Mouse (Mus musculus) ES-Bruce4 (cell line): Measurements from ENCODE around the gene Bcl2. TPM values are rescaled to one million over a fixed set of nuclear protein-coding genes. Genes with fewer than 3 reads are reported as not detected.

Experiments used
- H3K27ac ChIP-seq: 2 replicates; pipeline ENCODE4 v1.5.1; 2012; ENCODE audit warnings: low read length, inconsistent platforms; ENCODE audit not compliant: insufficient read depth
- H3K27me3 ChIP-seq: 2 replicates; pipeline ENCODE4 v1.6.1; 2012; ENCODE audit warnings: mild to moderate bottlenecking, low read length, inconsistent platforms; ENCODE audit not compliant: control insufficient read depth, poor library complexity, insufficient read depth, severe bottlenecking
- H3K36me3 ChIP-seq: 2 replicates; pipeline ENCODE4 v1.6.1; 2012; ENCODE audit warnings: inconsistent platforms, mild to moderate bottlenecking, low read length, moderate library complexity; ENCODE audit not compliant: control insufficient read depth, poor library complexity, insufficient read depth, severe bottlenecking
- H3K4me1 ChIP-seq: one replicate; pipeline ENCODE4 v1.8.1; 2011; ENCODE audit warnings: low read length; ENCODE audit not compliant: control insufficient read depth, insufficient read depth
- H3K4me3 ChIP-seq: 2 replicates; pipeline ENCODE4 v1.5.1; 2011; ENCODE audit warnings: low read depth, mild to moderate bottlenecking, low read length
- H3K9ac ChIP-seq: 2 replicates; pipeline ENCODE4 v1.6.1; 2012; ENCODE audit warnings: low read depth, mild to moderate bottlenecking, inconsistent platforms; ENCODE audit not compliant: poor library complexity, severe bottlenecking
- H3K9me3 ChIP-seq: replicated peaks from 2 replicates; pipeline ENCODE4 v1.6.1; 2012; ENCODE audit warnings: mild to moderate bottlenecking, low read length, inconsistent platforms; ENCODE audit not compliant: control insufficient read depth, poor library complexity, insufficient read depth, severe bottlenecking
- CTCF ChIP-seq: IDR thresholded peaks from one replicate; pipeline ENCODE4 v1.8.1; 2011; ENCODE audit warnings: low read depth, low read length
- EP300 ChIP-seq: IDR thresholded peaks from 2 replicates; pipeline ENCODE4 v1.6.1; 2011; ENCODE audit warnings: low read depth, low read length; ENCODE audit not compliant: insufficient read depth
- POLR2A ChIP-seq: IDR thresholded peaks from one replicate; pipeline ENCODE4 v1.8.1; 2011; ENCODE audit warnings: low read length; ENCODE audit not compliant: insufficient read depth
- polyA plus RNA-seq: library from polyadenylated mRNA; stranded (reverse); fragments of >200 nt; gene quantifications from 2 replicates; pipeline ENCODE4 v1.2.4, GENCODE M21; 2011; ENCODE audit warnings: low read depth; ENCODE audit not compliant: missing spikeins, insufficient read depth, insufficient read length

Gene Bcl2
- polyA plus RNA-seq, 1 experiment = 3.0 TPM

GRCm38 (mm10) chr1:106529570-106529969 lies 184.5 kb downstream of the Bcl2 start:
- no peaks in the 10 kb centered on the region for H3K36me3 ChIP-seq

GRCm38 (mm10) chr1:106527537-106527936 lies 186.5 kb downstream of the Bcl2 start:
- Histone ChIP-seq H3K4me3 (no peak overlapping the region), H3K27me3 (no peaks in the 10 kb centered on the region), H3K27ac (no peak overlapping the region), H3K36me3 (no peaks in the 10 kb centered on the region), H3K9me3 (no peaks in the 10 kb centered on the region), H3K4me1 (no peaks in the 10 kb centered on the region), H3K9ac (no peak overlapping the region)
- TF ChIP-seq EP300 (no peak), CTCF (no peak), POLR2A (no peak)

More at GRCm38 (mm10) chr1:106529570-106529969, 184.5 kb downstream of the Bcl2 start:
- no peak overlapping the region for H3K4me3 ChIP-seq
- H3K27me3 ChIP-seq = no peaks in the 10 kb centered on the region
- H3K27ac ChIP-seq = no peak overlapping the region
- H3K9me3 ChIP-seq = no peaks in the 10 kb centered on the region
- TF ChIP-seq EP300 (no peak), CTCF (no peak), POLR2A (no peak)
- H3K4me1 ChIP-seq = no peaks in the 10 kb centered on the region
- H3K9ac ChIP-seq = no peak overlapping the region

GRCm38 (mm10) chr1:106526751-106527150 lies 187.3 kb downstream of the Bcl2 start:
- H3K4me3 ChIP-seq = no peak overlapping the region
- no peaks in the 10 kb centered on the region for H3K36me3 ChIP-seq
- no peaks in the 10 kb centered on the region for H3K4me1 ChIP-seq
- H3K27me3 ChIP-seq = no peaks in the 10 kb centered on the region
- H3K9me3 ChIP-seq = no peaks in the 10 kb centered on the region
- TF ChIP-seq CTCF (no peak), POLR2A (no peak), EP300 (no peak)
- no peak overlapping the region for H3K9ac ChIP-seq
- no peak overlapping the region for H3K27ac ChIP-seq

- Histone ChIP-seq H3K27ac (no peak overlapping the region), H3K9ac (no peak overlapping the region), H3K4me3 (no peak overlapping the region), H3K4me1 (no peaks in the 10 kb centered on the region), H3K9me3 (no peaks in the 10 kb centered on the region), H3K27me3 (no peaks in the 10 kb centered on the region), H3K36me3 (no peaks in the 10 kb centered on the region)
- TF ChIP-seq POLR2A (no peak), EP300 (no peak), CTCF (no peak)
Observed at GRCm38 (mm10) chr1:106526112-106526511, 188.0 kb downstream of the Bcl2 start.

GRCm38 (mm10) chr1:106523741-106524140 lies 190.3 kb downstream of the Bcl2 start:
- TF ChIP-seq EP300 (no peak), POLR2A (no peak), CTCF (no peak)

GRCm38 (mm10) chr1:106523009-106523408 lies 191.1 kb downstream of the Bcl2 start:
- H3K9ac ChIP-seq = no peak overlapping the region
- no peaks in the 10 kb centered on the region for H3K36me3 ChIP-seq
- no peaks in the 10 kb centered on the region for H3K27me3 ChIP-seq
- TF ChIP-seq POLR2A = no peak
- no peak for TF ChIP-seq CTCF
- TF ChIP-seq EP300 = no peak
- no peak overlapping the region for H3K4me3 ChIP-seq
- H3K4me1 ChIP-seq = no peaks in the 10 kb centered on the region
- H3K27ac ChIP-seq = no peak overlapping the region
- H3K9me3 ChIP-seq = no peaks in the 10 kb centered on the region

More at GRCm38 (mm10) chr1:106523741-106524140, 190.3 kb downstream of the Bcl2 start:
- H3K4me1 ChIP-seq = no peaks in the 10 kb centered on the region
- no peak overlapping the region for H3K4me3 ChIP-seq
- no peak overlapping the region for H3K27ac ChIP-seq
- H3K9me3 ChIP-seq = no peaks in the 10 kb centered on the region
- no peak overlapping the region for H3K9ac ChIP-seq
- H3K27me3 ChIP-seq = no peaks in the 10 kb centered on the region
- no peaks in the 10 kb centered on the region for H3K36me3 ChIP-seq
